Mouse (Mus musculus): ENCODE measurements around the gene Btbd11. TPM values are rescaled to one million over a fixed set of nuclear protein-coding genes. Genes with fewer than 3 reads are reported as not detected.
A peak's percentile ranks its signal among the peaks of the same experiment; 100 is the strongest.

Btbd11 gene
- total RNA-seq, 2 experiments from 2014 or later, result 17.6 to 18.5 TPM

DNA sequence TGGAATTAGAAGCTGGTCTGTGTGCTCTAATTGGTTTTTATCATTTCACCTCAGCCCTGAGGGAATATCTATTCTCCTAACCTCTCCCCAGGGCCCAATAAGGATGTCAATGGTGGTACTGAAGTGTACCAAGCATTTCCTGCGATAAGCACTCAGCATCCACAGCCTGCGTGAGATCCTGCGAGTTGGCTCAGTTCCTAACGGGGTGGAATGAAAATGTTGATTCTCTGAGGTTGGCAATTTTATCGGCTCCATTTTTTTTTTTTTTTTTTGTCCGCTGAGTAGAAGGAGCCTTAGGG, 131.4 kb downstream of the Btbd11 start:
- no peak for DNase-seq (ENCODE audit: low spot score in 2 of 2)

DNA sequence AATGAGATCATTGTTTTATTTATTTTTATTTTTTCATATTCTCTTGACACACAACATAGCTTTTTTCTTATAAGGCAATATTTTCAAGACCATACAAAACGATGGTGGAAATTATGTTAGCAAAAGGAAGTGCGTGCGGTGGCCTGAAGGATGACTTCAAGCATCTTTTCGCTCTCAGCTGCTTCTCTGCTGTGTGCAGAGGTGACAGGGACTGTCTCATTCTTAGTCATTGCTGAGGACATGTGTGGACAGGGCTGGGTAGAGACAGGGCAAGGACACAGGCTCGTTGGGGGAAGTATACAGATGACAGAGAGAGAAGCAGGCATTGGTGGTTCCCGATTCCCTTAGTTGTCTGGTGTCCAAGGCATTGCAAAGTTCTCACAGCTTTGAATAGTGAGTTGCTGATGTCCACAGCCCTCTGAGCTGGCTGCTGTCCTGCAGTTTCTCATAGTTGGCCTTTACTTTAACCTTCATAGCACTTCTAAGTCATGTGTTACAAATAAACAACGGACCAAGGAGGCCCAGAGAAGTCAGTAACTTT, 135.7 kb downstream of the Btbd11 start:
- no peak for DNase-seq (ENCODE audit: low spot score in 2 of 2)

DNA sequence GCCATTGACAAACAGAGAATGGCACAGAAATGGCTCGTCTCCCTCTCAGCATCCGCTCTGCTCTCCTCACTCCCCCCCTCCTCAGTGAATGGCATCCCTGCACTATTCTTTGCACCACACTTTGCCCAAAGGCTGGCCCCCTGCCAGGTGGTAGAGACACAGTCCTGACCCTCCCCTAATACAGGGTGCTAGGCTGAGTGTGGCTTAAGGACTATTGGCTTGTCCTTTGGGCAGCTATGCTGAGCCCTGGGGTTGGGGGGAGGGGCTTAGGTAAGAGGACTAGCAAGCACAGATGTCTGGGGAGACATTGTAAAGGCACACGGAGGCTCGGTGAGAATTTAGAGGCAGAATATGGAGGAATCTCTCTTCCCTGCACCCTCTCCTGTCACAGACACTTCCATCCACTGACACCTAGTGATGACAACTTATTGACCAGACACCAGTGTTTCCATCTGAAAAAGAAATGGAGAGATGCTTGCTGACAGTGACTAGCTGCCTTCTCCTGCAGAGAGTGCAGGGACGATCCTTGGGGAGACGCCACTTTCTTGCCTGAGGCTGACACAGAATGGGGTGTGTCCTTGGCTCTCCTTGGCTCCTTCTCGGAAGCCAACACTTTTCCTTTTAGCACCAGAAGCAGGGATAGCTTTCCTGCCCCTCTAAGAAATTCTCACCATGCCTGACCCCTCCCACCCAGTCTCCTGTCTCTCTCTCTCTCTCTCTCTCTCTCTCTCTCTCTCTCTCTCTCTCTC, 138.8 kb downstream of the Btbd11 start:
- no peak for DNase-seq (ENCODE audit: low spot score in 2 of 2)

DNA sequence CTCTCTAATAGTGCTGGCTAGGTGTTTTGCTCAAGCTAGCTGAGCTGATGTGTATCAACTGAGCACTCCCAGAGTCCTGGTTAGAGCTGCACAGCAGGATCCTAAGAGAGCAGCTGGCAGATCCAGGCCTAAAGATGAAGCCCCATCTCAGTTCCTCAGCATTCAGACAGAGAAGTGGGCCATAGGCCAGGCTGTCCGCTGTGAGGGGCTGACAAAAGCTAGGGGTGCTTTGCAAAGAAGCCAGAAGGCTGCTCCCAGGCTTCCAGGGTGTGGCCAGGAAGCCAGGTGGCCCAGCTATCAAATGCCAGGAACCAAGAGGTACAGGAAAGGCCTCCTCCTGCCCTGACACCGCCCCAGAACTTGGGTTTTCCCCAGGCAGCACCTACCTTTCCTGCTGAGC, 140.0 kb downstream of the Btbd11 start:
- DNase-seq (ENCODE audit: low spot score in 2 of 2), result no peak

DNA sequence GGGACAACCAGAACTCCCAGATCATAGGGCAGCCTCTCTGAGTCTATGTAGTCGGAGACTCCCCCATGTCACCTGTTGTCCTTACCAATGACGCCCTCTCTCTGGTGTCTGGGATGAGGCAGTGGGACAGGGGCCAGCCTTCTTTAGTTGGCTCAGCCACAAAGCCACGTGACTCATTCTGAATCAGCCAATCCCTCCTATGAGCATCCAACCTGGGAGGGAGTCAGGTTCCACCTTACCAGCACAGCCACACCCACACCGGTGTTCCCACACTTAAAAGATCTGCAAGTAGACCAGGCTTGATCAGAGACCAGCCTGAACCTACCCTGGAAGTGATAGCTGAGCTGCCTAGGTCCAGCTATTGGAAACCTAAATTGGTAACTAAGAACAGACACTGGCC, 141.1 kb downstream of the Btbd11 start:
- DNase-seq (ENCODE audit: low spot score in 2 of 2), result no peak

DNA sequence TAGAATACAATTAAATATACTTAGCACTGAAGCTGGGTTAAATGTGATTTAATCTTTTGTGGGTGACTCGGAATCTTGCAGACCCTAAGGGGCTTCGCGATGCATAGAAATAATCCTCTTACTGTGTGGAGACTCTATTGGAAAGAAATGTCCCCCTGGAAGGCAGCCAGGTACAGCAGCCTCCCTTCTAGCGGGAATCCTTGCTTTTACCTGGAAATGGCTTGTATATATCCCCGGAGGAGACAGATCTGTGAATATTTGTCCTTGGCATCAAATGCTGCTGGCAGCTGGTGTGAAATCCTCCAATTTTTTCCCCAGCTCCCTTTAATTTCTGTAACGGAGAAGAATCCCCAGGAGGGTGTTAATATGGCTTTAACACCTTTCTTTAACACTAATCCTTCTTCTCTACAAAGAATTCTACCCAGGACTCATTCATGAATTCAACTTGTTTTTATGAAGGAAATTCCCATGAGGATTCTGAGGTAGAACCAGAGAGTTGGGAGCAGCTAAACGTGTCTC, 146.6 kb downstream of the Btbd11 start:
- no peak for DNase-seq (ENCODE audit: low spot score in 2 of 2)

DNA sequence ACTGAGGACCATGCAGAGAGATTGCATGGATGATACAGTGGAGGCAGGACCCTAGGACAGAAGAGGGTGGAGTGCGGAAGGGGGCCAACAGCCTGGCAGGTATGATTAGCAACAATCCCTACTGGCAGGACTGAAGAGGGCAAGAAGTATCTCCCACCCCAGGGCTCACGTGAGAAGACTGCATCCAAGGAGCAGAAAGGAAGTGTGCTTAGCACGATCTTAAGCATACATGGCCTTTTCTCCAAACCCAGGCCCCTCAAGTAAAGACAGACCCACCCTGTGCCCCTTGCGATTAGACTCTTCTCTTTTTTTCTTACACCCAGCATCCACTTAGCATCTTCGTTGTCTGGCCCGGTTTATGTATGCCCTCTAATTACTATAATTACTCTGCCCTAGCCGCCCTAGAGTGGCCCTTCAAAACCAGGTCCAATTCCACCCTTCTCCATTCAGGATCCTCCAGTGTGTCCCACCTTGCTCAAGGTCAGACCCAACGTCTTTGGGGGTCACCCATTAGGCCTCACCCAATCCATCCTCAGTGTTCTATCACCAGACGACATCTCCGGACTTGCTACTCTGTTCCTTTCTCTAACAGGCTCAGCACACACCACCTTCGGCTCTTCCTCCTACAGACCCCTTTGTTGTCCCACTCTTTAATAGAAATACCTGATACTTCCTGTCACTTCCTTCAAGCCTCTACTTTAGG, 151.6 kb downstream of the Btbd11 start:
- no peak for DNase-seq (ENCODE audit: low spot score in 2 of 2)

DNA sequence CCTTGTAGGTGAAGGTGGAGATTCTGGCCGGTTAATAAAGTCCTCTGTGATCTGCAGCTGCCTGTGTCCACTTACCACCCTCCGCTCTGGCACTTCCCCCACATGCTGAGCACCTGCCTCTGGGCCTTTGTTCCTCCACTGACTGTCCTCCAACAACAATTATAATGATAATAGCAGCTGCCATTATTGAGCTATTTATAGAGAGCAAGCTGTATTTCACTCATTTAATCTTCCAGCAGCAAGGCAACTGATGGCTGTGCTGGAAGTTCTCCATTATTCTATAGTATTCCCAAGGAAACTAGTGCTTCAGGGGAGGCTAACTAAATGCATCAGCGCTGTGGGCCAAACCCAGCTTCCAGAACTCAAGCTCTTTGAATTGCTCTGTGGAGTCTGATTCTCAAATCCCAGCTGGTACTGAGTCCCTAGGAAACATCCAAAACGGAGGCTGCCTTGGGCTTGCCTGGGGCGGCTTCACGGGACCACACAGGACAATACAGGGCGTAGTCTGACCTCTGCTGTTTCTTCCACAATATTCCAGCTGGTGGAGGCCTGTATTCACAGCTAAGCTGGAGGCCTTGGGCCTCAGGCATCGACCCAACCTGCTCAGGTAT, 153.0 kb downstream of the Btbd11 start:
- DNase-seq (ENCODE audit: low spot score in 2 of 2), result no peak

DNA sequence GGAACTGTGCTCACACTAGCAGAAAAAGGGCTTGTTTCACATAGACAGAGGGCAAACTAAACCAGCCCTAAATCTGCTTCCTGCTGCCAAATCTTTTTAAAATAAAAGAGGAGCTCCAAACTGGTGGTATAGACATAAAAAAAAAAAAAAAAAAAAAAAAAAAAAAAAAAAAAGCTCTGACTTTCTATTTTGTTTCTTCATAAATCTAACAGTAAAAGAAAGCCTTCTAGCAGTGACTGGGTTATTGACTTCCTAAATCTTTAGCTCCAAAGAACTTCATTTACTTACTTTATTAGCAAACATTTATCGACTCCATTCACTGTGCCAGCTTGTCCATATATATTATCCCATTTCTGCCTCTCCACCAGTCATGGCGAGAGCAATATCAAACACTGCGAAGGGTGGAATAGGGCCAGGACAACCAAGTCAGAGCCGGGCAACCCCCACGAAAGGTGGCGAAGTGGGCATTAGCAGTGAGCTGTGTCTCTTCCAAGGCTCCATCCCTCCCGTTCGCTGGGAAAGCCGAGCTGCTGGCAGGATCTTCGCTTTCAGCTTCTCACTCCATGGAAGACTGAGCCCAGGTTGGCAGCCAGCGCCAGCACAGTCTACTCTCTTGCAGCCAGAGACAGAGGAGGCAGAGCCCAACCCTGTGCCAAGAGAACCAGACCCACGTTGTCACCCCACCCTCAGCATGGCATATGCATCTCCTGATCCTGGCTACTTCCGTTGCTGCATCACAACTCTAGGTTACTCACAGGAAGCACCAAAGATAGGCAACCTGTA, 153.9 kb downstream of the Btbd11 start:
- DNase-seq (ENCODE audit: low spot score in 2 of 2), result peak in 1 of 2 experiments; percentile 20

DNA sequence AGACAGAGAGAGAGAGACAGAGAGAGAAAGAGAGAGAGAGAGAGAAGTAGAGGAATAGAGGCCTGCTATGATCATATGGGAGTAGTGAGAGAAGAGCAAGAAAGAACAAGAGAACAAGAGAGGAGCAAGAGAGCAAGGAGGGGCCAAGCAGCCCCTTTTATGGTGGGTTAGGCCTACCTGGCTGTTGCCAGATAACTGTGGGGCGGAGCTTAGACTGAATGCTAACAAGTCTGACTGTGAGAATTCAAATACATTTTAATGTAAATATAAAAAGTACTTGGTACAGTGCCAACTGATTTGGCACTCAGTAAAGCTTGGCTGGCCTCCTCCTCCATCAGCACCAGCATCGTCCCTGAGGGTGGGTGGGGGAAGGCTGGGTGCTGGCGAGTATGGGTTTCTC, 154.9 kb downstream of the Btbd11 start:
- no peak for DNase-seq (ENCODE audit: low spot score in 2 of 2)

DNA sequence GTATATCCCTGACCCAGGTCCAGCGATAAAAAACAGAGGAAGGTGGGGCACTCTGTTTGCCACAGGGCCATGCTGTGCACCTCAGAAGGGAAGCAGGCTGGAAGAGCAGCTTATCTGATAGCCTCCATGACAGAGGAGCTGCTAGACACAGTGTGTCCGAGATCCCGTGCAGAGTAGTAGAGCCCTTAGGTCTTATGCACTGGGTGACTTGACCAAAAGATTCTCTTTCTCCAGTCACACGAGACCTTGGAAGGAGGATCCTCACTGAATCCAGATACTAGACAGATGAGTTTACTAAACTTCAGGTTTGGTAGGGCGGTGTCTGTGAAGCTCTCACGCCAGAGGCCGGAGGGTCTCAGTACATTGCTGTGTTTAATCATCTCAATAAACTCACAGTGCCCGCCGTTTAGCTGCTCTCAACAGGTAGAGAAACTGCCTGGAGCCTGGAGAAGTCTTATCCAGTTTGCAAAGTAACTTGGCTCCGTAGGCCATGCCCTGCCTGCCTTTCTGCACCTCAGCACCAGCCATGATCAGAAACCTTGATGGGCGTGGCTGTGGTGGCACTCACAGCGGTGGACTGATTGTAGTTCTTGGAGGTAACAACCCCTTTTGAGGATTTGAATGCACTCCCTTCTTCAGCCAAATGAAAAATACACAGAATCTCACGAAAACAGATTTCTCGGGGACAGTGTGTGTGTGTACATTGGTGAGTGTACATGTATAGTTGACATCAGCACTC, 155.4 kb downstream of the Btbd11 start:
- no peak for DNase-seq (ENCODE audit: low spot score in 2 of 2)

DNA sequence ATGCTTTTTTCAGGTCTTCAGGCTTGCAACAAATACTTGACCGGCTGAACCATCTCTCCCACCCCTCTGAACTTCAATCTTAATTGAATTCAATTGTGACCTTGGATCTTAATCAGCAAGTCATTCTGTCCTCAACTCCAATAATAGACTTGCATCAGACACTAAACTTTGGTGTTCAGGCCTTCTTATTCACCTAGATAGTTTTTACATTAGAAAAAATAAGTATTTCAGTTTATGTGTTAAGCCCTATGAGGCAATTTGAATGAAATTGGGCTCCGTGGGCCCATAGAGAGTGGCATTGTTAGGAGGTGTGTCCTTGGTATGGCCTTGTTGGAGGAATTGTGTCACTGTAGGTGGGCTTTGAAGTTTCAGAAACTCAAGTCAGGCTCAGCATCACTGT, 156.7 kb downstream of the Btbd11 start:
- DNase-seq (ENCODE audit: low spot score in 2 of 2), result no peak

DNA sequence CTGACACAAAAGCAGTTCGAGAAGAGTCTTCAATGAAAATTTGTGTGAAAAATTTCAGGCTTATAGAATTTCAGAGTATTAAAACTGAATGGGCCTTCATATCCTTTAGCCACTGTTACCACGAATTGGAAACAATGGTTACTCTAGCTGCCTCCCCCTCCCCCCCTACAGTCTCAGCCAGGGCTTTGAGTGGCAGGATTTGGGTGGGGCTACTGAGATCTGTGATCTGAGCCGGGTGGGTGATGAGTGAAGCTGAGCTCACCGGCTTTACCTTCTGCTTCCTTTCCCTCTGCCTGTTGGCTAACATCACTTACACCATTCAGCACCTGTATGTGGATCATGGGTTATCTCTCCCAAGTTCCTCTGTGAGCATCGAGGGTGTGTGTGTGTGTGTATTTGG, 158.4 kb downstream of the Btbd11 start:
- DNase-seq (ENCODE audit: low spot score in 2 of 2), result no peak

DNA sequence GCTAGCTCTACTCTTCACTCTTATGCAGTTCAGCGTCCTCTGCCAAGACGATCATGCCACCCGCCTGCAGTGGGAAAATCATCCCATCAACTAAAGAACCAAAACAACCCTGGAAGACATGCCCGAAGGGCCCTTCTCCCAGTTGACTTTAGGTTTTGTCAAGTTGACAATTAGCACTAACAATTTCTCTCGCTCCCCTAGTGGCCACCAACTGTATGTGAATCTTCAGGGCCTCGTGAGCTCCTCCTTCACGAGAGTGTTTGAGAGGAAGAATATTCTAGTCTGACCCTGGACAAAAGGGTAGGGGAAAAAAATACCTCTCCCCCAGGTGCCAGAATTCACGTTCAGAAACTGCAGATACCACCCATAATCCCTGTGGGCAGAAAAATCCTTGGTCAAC, 168.6 kb downstream of the Btbd11 start:
- no peak for DNase-seq (ENCODE audit: low spot score in 2 of 2)

DNA sequence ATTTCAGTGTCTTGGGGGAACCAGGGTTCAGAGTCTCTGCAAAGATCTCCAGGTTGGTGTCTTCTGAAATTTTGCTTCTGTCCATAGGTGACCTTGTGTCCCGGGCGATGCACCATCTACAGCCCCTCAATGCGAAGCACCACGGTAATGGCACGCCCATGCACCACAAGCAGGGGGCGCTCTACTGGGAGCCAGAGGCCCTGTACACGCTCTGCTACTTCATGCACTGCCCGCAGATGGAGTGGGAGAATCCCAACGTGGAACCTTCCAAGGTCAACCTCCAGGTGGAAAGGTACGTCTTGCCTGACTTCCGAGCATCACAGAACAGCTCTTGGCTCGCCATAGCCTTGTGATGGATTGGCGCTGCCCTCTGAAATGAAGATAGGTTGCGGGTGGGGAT, 174.8 kb downstream of the Btbd11 start:
- no peak for DNase-seq (ENCODE audit: low spot score in 2 of 2)

DNA sequence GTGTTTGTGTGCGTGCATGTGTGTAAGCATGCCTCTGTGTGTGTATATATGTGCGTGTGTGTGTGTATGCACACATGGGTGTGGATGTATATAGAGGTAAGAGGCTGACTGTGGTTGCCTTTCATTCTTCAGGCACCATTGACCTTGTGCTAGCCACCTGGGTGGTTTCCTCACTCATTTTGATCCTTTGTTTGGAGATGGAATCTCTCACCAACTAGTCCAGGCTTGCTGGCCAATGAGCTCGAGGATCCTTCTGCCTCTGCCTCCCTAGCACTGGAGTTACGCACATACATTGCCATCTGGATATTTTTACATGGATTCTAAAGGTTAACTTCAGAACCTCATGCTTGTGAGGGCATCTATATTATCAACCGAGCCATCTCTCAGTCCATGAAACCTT, 184.8 kb downstream of the Btbd11 start:
- no peak for DNase-seq (ENCODE audit: low spot score in 2 of 2)

DNA sequence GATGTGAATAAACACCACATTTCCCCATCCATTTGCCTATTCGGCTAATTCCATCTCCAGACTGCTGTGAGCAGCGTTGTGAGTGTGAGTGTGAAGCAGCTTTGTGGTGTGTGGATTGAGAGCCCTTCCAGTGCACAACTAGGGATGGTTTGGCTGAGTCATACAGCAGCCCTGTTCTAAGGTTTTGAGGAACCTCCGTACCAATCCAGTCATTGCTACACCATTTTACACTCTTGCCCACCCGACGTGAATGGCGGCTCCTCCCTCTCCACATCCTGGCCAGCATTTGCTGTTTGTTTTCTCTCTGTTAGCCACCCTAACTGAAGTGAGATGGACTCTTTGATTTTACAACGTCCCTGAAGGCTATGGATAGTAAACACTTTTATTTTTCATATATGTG, 186.0 kb downstream of the Btbd11 start:
- DNase-seq (ENCODE audit: low spot score in 2 of 2), result no peak

DNA sequence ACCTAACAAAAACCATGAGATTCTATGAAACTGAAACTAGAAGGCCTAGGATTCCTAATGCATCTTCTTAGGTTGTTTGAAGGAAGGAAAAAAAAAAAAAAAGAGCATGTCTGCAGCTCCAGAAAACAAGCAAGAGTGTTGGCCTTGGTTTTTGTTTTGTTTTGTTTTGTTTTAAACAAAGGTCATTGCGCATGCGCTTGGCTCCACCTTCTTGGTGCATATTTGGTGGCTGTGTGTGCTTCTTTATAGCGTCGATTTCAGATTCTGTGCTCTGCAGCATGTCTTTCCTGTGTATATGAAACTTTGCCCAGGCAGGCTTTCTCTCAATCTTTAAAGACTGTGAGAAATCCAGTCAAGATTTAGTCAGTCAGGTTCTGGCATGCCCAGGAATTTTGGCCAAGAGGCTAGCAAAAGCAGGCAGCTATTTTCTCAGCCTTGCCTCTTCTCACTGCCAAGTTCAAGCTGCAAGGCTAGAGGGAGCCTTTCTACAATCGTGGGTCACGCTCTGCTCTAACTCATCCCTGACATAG, 191.3 kb downstream of the Btbd11 start:
- DNase-seq (ENCODE audit: low spot score in 2 of 2), result no peak

DNA sequence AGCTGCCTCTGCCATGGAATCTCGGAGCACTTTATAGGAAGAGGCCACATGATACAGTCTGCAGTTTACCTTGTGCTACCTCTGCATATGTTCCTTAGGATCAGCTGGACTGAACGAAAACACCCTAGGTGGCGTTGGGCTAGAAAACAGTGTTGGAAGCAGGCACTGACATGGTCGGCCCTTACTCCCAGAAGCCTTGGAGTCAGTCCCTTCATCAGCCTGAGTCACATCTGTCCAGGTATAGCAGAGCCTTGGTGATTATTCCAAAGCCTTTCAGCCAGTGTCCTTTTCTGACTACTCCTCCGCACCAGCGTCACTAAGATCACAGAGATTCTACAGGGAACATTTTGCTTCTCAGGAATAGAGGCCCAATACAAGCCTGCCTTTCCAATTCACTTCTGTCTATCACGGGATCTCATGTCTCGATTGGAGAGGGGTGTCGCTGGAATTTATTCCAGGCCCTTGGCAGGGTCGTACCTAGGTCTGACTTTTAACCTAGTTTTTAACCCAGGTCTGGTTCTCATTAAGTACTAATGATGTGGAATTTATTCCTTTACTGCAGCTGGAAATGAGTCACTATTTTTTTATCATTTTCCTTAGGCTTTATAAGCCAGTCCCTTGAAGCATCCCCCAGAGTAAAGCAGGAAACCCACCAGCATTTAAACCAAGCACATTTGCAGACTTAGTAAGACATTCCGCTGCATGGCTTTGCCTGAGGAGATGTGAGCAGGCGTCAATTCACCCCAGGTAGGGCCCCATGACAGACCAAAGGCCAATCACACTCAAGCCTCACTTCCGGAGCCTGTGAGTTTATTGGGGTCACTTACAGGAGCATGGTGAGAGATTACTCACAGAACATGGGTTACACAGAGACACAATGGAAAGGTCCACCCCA, 192.2 kb downstream of the Btbd11 start:
- DNase-seq (ENCODE audit: low spot score in 2 of 2), result no peak
